Mouse (Mus musculus) WW6 (cell line): Measurements from ENCODE around the gene Rrbp1.
A peak's percentile ranks its signal among the peaks of the same experiment; 100 is the strongest.

ENCODE experiments used
- DNase-seq: peaks from one replicate; pipeline ENCODE4 v3.0.0-alpha.2; 2013; ENCODE audit warnings: low read depth, low spot score

Gene Rrbp1

DNA sequence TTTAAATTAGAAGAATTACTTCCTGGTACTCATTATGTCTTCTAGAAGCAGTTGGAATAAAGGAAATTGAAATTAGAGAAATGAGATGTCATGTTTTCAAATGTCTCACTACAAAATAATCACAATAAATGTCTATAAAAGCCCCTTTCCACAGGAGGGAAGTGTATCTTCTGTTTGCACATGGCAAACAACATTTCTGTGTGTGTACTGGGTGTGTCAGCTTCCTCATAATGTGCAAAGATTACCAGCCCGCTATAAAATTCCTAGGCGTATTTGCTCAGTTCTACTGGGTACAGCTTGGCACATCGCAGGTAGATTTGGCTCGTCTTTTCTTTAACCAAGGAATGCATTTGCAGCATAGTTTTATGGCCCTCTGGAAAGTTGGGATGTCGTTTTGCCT, 93.4 kb downstream of the Rrbp1 start:
- DNase-seq: no peak

DNA sequence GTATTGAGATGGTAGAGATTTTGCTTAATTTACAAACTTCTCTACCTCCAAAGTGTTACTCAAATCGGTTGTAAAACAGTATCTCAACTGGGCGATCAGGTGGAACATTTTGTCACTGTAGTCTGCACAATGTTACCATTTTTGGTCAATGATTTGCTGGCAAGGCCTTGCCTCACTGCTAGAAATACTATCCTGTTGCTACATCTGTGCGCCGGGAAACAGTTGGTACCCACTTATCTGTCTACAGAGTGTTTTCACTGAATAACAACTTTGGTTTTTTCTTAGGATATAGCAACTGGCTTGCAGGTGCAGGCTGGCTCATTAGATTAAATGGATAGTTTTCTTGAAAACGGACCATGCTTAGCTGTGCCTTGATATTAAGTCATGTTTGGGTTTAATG, 94.8 kb downstream of the Rrbp1 start:
- no peak for DNase-seq

DNA sequence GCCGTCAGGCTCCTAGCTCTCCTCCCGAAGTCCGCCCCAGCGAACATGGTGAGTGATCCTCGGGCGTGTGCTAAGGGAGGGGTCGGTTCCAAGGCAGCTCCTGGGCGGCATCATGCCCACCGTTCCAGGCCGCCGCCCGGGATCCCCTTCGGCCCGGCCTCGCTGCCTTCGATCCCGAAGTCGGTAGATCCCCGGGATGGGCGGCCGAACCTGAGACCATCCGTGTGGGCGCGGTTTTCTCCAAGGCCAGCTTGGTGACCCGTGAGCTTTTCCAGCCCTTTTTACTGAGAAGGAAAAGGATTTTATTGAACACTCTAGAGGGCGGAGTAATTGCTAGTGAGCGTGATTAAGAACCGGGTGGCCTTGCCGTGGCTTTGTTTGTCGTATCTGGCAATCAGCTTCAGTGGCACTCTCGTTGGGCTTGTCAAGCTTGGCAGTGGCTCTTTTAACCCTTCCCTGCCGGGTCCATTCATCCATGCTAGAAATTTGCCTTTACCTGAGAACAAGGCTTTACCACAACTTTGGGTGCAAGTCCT, 95.4 kb downstream of the Rrbp1 start:
- DNase-seq: no peak

DNA sequence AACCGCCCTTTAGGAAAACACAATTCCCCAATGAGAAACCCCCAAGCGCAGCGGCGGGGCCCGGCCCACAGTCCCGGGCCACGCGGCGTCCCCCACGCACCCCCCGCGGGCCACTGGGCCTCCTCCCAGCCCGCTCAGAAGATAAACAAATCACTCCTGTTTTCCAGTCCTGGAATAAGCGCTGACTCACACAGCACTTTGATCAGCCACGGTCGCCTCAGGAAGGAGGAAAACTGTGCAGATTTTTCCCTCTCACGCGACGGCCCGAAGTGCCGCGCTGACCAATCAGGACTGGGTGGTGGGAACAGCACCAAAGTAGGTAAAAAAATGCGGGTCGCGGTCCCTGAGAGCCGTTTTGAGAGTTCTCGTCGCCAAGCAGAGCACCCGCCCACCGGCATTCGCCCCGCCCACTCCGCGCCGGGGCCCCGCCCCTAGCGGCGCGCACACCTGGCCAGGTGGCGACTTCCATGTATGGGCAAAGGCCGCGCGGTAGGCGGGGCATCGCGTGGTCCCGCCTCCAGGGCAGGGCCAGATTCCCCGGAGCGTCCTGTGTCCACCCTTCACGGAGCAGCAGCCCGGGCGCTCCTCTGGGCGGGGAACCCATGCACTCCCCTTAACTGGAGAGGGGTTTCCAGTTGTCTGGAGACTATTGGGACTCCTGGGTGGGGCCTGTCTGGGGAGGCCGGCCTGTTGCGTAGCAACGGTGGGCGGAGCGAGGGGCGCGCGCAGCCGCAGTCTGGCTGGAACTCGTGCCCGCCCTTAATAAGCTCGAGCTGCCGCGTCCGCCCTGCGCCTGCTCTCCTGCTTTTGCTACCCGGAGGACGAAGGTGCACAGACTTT, 96.1 kb downstream of the Rrbp1 start, which contains the start of gene Dstn:
TSS of gene Dstn (plus strand) at position 561 of the 840 bp plus-strand sequence.
- DNase-seq: peak; percentile 96

DNA sequence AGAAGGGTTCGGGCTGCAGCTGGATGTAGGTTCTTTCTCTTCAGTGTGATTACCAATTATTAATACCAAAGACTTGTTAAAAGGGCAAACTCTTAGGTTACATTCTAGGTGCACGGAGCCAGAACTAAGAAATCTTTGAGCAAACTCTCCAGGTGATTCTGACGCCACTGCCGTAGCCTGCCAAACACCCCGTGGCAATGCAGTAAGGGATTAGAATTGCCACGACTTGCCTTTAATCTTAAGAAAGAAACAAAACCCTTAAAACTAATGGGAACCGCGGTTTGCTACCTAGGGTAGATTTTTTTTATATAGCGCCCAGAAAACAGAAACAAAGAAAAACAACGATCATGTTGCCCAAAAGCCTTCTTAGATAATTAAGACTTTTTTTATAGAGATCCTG, 96.8 kb downstream of the Rrbp1 start:
- DNase-seq: no peak

DNA sequence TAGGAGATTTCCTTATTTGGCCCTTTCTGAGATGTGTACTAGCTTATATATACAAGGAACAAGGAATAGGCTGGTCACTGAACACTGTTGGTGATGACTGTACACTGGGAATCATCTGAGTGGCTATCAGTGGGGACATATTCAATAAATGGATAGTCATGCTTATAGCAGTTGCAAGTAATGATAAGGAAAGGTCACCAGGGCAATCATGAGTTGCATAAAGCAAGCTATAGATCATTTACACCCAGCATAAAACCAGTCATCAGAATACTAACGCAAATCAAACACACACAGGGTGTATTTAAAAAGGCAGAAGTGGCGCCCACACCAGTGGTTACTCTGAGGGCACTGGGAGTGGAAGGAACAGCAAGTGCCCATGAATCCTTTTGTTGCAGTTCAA, 98.9 kb downstream of the Rrbp1 start:
- no peak for DNase-seq

DNA sequence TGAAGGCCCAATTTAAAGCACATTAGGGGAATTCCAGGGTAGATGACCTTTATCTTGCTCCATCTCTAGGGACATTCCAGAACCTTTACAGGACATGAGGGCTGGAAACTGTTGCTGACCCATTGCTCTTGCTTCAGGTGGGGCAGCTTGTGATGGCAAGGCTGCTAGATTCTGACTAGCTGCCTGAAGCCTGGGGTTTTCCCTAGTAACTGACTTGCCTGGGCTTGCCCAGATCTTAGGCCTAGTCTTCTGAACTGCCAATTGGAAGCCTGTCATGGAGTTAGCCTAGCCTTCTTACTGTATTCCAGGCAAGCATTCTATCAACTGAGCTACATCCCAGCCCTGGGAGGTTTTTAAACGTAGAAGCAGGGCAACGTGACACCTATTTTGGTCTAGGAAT, 101.8 kb downstream of the Rrbp1 start:
- DNase-seq: no peak

DNA sequence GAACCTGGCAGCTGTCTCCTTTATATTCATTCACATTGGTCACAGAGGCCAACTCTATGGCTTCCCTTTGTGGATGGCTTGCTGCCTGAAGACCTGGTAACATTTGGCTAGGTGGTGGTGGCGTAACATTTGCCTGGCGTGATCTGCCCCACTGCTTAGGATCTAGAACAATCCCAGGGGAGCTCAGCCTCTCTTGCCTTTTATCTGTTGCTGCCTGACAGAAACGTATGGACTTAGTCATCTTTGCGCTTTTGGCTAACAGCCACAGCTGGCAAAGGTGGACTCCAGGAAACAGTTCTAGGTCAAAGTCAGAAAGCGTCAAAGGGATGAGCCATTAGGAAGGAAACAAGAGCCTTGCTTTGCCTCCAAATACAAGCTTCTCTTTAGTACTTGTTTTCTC, 106.2 kb downstream of the Rrbp1 start:
- no peak for DNase-seq

DNA sequence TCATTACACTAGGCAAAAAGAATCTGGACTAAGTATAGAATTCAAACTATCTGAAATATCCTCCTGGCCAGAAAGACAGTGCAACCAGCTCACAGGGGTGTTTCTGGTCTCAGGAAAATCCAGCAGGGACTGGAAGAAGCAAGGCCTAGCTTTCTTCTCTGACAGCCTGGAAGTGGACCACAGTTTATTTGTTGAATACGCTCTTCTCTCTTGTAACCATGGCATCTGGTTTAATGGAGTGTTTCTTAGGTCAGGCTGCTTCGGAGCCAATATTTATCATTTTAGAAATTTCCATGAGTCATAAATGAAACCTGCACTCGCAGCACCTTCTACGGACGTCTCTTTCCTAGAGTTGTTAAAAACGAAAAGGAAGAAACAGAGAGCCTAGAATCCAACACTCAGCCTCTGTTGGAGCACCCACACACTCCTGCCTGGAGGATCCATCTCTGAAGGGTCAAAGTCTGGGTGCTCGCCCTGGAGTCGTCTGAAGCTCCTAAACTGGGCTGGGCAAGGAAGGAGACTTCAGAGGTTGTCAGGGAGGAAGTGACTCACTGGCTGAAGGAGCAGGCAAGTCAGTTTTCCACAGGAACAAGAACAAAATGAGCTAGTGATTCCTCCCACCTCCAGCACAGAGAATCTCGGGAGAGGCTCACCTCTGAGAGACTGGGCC, 107.6 kb downstream of the Rrbp1 start:
- no peak for DNase-seq

DNA sequence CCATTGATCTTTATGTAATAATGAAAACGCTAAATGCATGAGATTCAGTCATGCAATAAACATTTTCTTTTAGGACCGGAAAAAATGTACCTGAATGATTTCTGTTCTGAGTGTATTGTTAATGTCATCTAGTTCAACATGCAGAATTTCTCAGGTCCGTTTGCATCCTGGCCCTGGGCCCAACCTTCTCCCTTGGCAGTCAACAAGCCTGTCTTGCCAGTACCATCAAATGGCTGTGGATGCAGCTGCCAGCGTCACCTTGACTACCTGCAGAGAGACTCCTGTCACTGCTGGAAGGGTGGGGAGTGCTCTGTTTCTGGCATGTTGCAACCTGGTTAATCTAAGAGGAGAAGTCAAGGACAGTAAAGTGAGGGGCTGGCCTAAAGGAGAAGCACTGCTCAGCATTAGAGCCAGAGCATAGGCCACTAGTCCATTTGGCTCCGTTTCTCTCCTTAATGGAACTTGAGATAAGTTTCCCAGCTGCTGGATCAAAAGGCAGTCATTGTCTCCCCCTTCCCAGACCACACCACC, 110.2 kb downstream of the Rrbp1 start:
- no peak for DNase-seq

DNA sequence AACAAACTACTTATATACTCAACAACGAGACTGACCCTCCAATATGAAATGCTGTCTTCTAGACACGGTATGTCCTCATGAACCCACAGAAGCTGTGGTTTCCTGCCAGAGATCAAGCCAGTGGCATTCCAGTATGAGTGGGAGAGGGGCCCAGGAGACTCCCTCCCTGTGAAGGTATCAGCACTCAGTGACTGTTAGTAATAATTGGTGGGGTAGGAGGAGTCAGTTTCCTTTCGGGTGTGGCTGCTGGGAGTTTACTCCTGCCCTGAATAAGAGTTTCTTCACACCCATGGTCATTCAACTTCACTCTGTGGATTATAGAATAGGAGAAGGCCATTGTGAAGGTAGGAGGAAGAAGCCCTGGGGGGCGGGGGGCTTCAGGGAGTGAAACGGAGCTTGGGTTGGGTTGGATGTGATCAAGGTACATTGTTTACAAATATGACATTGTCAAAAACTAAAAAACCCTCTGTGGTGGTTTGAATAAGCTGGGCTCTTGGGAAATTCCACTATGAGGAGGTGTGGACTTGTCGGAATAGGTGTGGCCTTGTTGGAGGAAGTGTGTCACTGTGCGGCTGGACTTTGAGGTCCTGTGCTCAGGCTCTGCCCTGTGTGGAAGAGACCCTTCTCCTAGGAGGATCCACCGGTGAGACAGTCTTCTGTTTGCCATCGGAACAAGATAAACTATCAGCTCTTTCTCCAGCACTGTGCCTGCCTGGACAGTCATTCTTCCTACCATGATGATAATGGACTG, 111.4 kb downstream of the Rrbp1 start:
- no peak for DNase-seq
